7 mouse cellular contexts compared by ENCODE assay signal in the genomic region with DNA sequence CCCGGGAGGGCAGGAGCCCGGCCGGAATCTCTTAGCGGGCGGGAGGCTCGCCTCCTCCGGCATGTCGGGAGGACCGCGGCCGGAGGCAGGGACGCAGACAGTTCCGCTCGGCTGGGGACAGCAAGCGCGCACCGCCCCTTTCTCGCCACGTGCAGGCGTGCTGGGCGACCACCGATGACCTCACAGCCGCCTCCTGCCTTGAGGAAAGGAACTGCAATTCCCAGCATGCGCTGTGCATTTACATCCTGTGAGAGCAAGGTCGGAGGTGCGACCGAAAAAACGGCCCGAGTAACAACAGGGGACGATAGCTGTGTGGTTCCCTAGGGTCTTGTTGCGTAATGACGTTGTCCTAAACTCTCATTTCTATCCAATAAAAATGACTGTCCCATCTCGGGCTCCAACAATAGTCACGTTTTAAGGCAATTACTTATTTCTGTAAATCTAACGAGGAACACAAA. TPM values are rescaled to one million over a fixed set of nuclear protein-coding genes. Genes with fewer than 3 reads are reported as not detected.
A peak's percentile ranks its signal among the peaks of the same experiment; 100 is the strongest.
DNase-seq lines count a peak whose midpoint lies in the region; ATAC-seq lines count a peak whose summit lies in the region.

Gene Dhx33, minus strand, starts transcription at position 122 of the 458 bp plus-strand sequence.

- 1% methylated on average over 35 of the region's 35 CpGs for WGBS in embryonic facial prominence, embryonic 11.5 days
- WGBS in limb, embryonic 10.5 days = under 1% methylated on average over 35 of the region's 35 CpGs
- WGBS in midbrain, embryonic 13.5 days = under 1% methylated on average over 35 of the region's 35 CpGs

- peak within 1 kb of the TSS; percentile 95 for H3K4me3 ChIP-seq in embryonic facial prominence, embryonic 11.5 days (ENCODE audit: low read depth, low read length)
- H3K4me3 ChIP-seq in limb, embryonic 10.5 days = peak within 1 kb of the TSS; percentile 91
- H3K4me3 ChIP-seq in midbrain, embryonic 13.5 days (replicated peaks) = peak within 1 kb of the TSS; percentile 94

- H3K4me1 ChIP-seq in embryonic facial prominence, embryonic 11.5 days (ENCODE audit: control insufficient read depth, insufficient read depth, low read length) = no peaks in the 10 kb centered on the region
- H3K4me1 ChIP-seq in limb, embryonic 10.5 days = peaks cover 13% of the 10 kb centered on the region
- peaks cover 25% of the 10 kb centered on the region for H3K4me1 ChIP-seq in midbrain, embryonic 13.5 days (replicated peaks)

- ATAC-seq in embryonic facial prominence, embryonic 11.5 days (replicated peaks; ENCODE audit: insufficient number of reproducible peaks, low FRiP score, low TSS enrichment, low read depth) = peak; percentile 97
- ATAC-seq in granulocyte monocyte progenitor cell, adult 5-6 weeks (replicated peaks; ENCODE audit: poor library complexity, severe bottlenecking) = peak; percentile 97
- peak; percentile 99 for ATAC-seq in midbrain, embryonic 13.5 days

- peak within 1 kb of the TSS; percentile 64 for H3K4me2 ChIP-seq in embryonic facial prominence, embryonic 11.5 days (ENCODE audit: low read depth, low read length)
- H3K4me2 ChIP-seq in midbrain, embryonic 13.5 days (replicated peaks) = peak within 1 kb of the TSS; percentile 86

- peak within 1 kb of the TSS; percentile 75 for H3K9ac ChIP-seq in embryonic facial prominence, embryonic 11.5 days (replicated peaks; ENCODE audit: low read length)
- peak within 1 kb of the TSS; percentile 81 for H3K9ac ChIP-seq in midbrain, embryonic 13.5 days (replicated peaks)

- DNase-seq in adrenal gland, postnatal 14 days = peak; percentile 98
- DNase-seq in embryonic facial prominence, embryonic 11.5 days (ENCODE audit: low spot score) = peak; percentile 98
- DNase-seq in kidney, adult 11 months = peak; percentile 98
- peak; percentile 98 for DNase-seq in limb, embryonic 10.5 days (ENCODE audit: low spot score)
- DNase-seq in spleen, adult 12 weeks (ENCODE audit: low spot score) = peak; percentile 82

- no peaks in the 10 kb centered on the region for H3K9me3 ChIP-seq in embryonic facial prominence, embryonic 11.5 days (replicated peaks; ENCODE audit: control insufficient read depth, low read length)
- H3K9me3 ChIP-seq in limb, embryonic 10.5 days (replicated peaks) = no peaks in the 10 kb centered on the region
- H3K9me3 ChIP-seq in midbrain, embryonic 13.5 days = no peaks in the 10 kb centered on the region

- H3K27me3 ChIP-seq in embryonic facial prominence, embryonic 11.5 days (ENCODE audit: control insufficient read depth, insufficient read depth, low read length) = no peaks in the 10 kb centered on the region
- H3K27me3 ChIP-seq in limb, embryonic 10.5 days (ENCODE audit: low read depth, poor library complexity, severe bottlenecking) = no peaks in the 10 kb centered on the region
- no peaks in the 10 kb centered on the region for H3K27me3 ChIP-seq in midbrain, embryonic 13.5 days

- H3K36me3 ChIP-seq in embryonic facial prominence, embryonic 11.5 days (replicated peaks; ENCODE audit: control insufficient read depth, insufficient read depth, low read depth, low read length) = no peaks in the 10 kb centered on the region
- H3K36me3 ChIP-seq in limb, embryonic 10.5 days = peaks cover 42% of the 10 kb centered on the region
- H3K36me3 ChIP-seq in midbrain, embryonic 13.5 days = peaks cover 19% of the 10 kb centered on the region

- peak within 1 kb of the TSS; percentile 65 for H3K27ac ChIP-seq in embryonic facial prominence, embryonic 11.5 days (replicated peaks; ENCODE audit: low read depth, low read length)
- peak within 1 kb of the TSS; percentile 86 for H3K27ac ChIP-seq in limb, embryonic 10.5 days
- peak within 1 kb of the TSS; percentile 82 for H3K27ac ChIP-seq in midbrain, embryonic 13.5 days

RNA-seq across cellular contexts. Expression of gene Dhx33, which starts in this region (rescaled TPM):
- total RNA-seq in adrenal gland, postnatal 14 days (2021) = 28.3 and 29.5 TPM in 2 replicates
- polyA plus RNA-seq in embryonic facial prominence, embryonic 11.5 days (2014; fragmentation: Nextera tagmentation; extraction: Ambion mirVana) = 24.8 and 25.5 TPM in 2 replicates
- 32.3 and 34.3 TPM in 2 replicates for total RNA-seq in granulocyte monocyte progenitor cell, adult 5-6 weeks (2014; fragmentation: Nextera tagmentation)
- total RNA-seq in granulocyte monocyte progenitor cell, adult 5-6 weeks (2017) = 36.6 and 42.6 TPM in 2 replicates
- polyA plus RNA-seq in limb, embryonic 10.5 days (2016; fragmentation: Nextera tagmentation; extraction: Ambion mirVana) = 34.1 and 36.6 TPM in 2 replicates
- 13.8 and 15.8 TPM in 2 replicates for polyA plus RNA-seq in midbrain, embryonic 13.5 days (2015; fragmentation: Nextera tagmentation; extraction: Ambion mirVana)

Comparison
In these comparisons a context has a peak if more than half of its experiments do, and no peak if none do; other contexts are left out.
1. Peak in every context shown above with its lines: DNase-seq, ATAC-seq, H3K4me3 ChIP-seq and H3K27ac ChIP-seq.